Mouse (Mus musculus): Measurements from ENCODE around the gene Slc8a3.
"Not testable (repeated sequence)": the region's sequence is repeated elsewhere in the genome, so short reads cannot be mapped to it uniquely, and the experiment has no call there.

The Slc8a3 gene

GRCm38 (mm10) chr12:81332875-81333421 lies at the start of gene Slc8a3:
Gene Slc8a3 (minus strand): TSS chr12:81333180.
- peak; percentile 83 to 85 for DNase-seq

GRCm38 (mm10) chr12:81379364-81379763 lies 46.4 kb upstream of the Slc8a3 start, which contains the start of gene Gm4787:
Gene Gm4787 (minus strand): TSS chr12:81379464.
- DNase-seq = not testable (repeated sequence)

GRCm38 (mm10) chr12:81333841-81334240 lies 861 bp upstream of the Slc8a3 start:
- DNase-seq = peak in 1 of 2 experiments; percentile 15

DNA sequence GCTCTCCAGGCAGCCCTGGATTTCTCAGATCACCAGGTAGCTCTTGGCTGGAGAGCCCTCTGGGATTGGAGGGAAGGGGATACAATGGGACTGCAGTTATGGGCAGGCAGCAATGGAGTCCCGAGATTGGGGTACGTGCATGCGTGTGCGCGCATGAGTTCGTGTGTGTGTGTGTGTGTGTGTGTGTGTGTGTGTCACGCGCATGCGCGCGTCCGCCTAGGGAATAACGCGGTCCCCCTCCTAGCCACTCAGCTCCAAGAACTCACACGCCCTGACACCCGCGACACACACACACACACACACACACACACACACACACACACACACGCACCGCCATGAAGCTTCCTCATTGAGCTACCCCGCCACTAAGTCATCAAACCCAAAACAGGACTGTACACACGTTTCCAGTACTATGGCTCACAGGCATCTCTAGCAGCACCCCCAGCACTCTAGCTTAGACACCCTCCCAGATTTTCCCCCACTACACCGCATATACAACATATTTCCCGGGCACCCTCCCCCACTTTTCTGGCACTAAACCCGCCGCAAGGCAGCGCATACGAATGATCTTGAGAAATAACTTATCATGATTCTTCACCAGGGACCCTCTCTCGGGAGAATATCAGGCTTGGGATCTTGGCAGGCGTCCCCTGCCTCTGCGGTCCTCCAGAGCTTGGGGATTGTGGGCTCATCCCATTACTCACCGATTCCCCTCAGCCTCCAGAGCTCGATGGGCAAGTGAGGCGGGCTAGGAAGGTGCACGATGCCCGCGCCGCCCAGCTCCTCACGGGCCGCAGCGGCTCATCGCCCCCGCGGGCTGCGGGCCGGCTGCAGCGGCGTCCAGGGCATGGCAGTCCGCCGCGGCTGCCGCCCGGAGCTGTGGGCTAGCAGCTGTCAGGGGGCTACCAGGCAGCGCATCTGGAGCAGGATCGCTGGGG lies 774 bp downstream of the Slc8a3 start:
- DNase-seq = peak; percentile 87 to 88

DNA sequence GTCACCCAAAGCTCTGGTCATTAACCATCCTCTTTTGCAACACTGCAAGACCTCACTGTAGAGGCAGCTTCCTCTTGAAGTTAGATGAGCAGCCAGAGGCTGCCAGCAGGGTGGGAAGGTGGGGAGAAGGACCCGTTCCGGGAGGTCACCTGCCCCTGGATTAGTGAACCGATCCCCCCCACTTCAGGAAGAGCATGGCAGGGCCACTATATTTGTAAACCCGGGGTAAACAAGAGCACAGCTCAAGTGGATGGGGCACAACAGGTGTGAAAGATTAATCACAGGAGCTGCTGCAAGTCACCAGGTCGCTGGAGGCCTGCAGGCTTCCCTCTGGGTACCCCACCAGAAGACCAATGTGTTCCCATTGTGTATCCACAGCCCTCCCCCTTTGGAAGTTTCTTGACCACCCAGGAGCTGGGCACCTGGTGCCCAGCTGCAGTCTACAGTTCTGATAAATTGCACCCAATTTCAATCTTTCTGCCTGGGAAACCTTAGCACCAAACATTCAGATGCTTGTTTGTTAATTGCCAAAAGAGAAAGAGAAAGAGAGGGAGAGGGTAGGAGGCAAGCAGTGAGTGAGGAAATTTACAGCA lies 1.8 kb downstream of the Slc8a3 start:
- DNase-seq = no peak

DNA sequence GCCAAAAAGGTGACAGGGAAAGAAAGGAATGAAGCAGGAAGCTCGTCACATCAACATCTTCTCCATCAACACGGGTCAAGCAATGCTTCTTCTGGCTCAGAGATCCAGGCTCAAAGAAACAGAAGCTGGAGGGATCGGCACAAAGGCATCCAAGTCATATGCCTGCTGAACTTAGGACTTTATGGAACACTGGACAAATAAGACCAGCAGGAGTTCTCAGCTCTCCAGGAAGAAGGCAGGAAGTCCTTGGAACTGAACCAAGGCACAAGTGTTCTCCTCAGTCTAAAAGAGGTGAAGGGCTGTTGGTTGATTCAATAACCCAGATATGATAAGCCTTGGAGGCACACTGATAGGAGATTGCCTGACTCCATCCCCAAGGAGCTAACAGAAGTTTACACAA lies 8.0 kb downstream of the Slc8a3 start:
- peak in 1 of 2 experiments; percentile 27 for DNase-seq

GRCm38 (mm10) chr12:81324116-81324515 lies 8.9 kb downstream of the Slc8a3 start:
- DNase-seq = no peak

GRCm38 (mm10) chr12:81321021-81321420 lies 12.0 kb downstream of the Slc8a3 start:
- DNase-seq = no peak

GRCm38 (mm10) chr12:81317811-81318210 lies 15.2 kb downstream of the Slc8a3 start:
- no peak for DNase-seq

GRCm38 (mm10) chr12:81315953-81316352 lies 17.0 kb downstream of the Slc8a3 start:
- DNase-seq = peak; percentile 74 to 84

DNA sequence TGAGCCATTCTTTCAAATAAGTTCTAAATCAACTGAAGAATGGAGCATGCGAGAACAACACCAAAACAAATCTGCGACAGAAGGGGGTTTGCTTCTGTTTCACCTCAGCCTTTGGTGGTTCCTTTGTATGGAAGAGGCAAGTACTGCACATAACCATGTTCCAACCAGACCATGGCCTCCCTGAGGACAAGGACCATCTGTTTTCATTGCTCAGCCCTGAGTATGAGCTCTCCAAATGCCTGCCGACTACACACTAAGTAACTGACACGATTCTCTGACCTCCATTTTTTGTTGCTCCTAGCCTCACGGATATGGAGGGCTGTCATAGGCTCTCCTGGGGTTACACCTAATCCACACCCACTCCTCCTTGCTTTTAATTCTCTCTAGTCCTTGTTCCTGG lies 29.4 kb downstream of the Slc8a3 start:
- DNase-seq = peak; percentile 24 to 45

DNA sequence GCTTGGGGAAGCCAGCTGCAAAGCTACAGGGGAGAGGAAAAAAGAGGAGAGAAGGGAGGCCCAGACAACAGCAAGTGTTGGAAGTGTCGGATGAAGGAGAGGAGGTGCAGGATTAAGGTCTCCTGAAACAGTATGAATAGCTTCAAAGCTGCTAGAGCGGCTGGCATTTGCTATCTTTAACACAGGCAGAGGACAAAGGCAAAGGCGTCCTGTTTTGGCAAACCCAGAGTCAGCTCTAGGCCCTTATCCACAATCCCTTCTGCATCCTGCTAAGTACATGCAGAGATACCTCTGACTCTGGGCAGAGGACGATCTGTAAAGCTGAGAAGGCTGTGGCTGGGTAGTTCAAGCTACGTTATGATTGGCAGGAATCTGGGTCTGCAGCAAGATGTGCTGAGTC lies 38.4 kb downstream of the Slc8a3 start:
- no peak for DNase-seq

GRCm38 (mm10) chr12:81278031-81278430 lies 54.9 kb downstream of the Slc8a3 start:
- no peak for DNase-seq

GRCm38 (mm10) chr12:81274616-81275015 lies 58.4 kb downstream of the Slc8a3 start:
- DNase-seq = peak; percentile 33 to 66

- DNase-seq = no peak
These were observed 59.6 kb downstream of the Slc8a3 start for GRCm38 (mm10) chr12:81273333-81273732.

- DNase-seq = peak; percentile 38 to 58
These were observed 63.7 kb downstream of the Slc8a3 start for GRCm38 (mm10) chr12:81269246-81269645.

- no peak for DNase-seq
These were observed 70.2 kb downstream of the Slc8a3 start for GRCm38 (mm10) chr12:81262821-81263220.

DNA sequence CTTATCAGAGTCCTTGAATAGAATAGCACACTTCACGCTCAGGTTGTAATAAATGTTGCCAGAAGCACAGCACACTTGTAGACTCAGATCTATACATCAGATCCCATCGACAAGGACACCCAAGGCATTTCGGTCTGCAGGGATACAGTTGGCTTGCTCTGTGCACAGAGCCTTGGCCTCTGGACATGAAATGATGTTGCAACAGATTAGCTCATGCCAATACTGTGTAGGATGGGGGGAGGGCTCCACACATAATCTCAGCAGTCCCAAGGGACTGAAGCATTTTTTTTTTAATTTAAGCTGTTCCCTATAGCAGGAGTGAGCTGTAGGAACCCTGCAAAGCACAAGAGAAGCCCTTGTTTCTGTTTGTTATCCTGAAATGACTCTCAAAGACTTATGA lies 74.8 kb downstream of the Slc8a3 start:
- DNase-seq = no peak

DNA sequence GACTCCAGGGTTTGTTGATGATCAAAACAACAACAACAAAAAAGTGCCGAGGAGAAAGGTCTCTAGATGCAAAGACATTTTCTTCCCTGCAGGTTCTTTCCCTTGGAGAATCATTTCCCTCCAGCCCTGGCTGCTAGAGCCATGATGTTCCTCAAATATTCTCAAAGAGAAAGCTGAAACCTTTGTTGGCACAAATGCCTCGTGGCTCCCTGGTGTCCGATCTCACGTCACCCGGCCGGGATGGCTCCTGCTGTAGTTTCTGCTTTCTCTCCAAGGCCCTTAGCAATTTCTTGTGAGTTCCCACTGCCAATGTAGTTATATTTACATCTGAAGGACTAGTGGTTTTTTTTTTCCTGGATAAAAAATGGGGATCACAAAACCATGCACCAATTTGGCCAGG lies 87.6 kb downstream of the Slc8a3 start:
- peak in 1 of 2 experiments; percentile 52 for DNase-seq

DNA sequence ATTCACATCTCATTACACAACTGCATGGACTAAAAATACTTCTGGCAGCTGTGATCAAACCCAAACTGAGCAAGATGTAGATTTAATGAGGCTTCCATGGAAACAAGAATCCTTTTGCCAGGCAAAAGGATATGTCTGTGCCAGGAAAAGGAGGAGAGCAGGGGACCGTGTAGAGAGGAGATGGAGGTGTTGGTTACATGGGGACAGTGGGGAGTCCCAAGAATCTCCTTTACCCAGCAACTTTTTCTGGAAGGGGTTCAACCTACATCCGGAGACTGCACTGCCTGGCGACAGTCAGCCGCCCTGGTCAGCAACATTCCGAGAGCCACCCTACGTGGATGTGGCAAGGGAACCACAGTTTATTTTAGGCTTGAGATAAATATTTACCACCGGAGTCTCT lies 88.0 kb downstream of the Slc8a3 start:
- DNase-seq = no peak

- DNase-seq = peak in 1 of 2 experiments; percentile 41
These were observed 88.5 kb downstream of the Slc8a3 start for GRCm38 (mm10) chr12:81244492-81244891.

- DNase-seq = peak; percentile 49 to 69
These were observed 91.3 kb downstream of the Slc8a3 start for GRCm38 (mm10) chr12:81241676-81242075.

DNA sequence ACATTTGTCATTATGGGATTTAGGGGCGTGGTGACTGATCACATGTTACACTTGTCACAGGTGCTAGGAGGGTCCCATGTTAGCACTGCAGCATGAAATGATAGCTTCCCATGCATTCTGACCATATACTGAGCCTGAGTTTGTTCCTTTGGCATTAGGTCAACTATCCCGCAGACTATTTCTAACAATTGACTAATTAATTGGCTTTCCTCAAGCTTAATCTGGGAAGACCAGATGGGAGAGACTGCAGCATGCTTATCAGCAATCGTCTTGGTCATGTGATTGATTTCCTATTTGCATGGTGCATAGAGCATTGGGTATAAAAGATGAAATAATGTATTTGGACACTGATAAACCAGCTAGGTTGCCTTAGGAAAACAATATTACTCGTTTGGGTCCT lies 91.9 kb downstream of the Slc8a3 start:
- no peak for DNase-seq

DNA sequence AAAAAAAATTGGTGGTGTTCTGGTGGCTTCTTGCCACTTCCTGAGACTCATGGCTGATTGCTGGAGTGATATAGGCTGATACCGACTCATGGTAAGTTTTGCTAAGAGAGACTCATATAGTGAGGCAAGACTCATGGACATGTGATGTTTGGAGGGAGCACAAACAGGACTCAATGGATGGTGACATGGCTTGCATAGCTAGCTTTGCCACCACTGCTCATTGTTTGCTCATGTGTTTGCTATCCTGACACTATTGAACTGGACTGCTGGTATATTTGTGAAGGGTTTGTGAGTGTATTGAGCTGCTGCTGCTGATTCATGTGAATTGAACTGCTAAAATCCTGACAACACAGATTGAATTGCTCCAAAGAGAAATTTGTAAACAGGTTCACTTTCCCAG lies 95.8 kb downstream of the Slc8a3 start:
- no peak for DNase-seq
